Mouse (Mus musculus) mature B cell (primary cell): Measurements from ENCODE around the gene Atg2b.

Source experiments
- in situ Hi-C: fragments of 300-500 bp; cut with MboI; formaldehyde crosslinking; loops from 2 replicates; pipeline ENCODE4 v1.14.3; 2019

Gene Atg2b

GRCm38 (mm10) chr12:105685001-105685691, at the start of gene Atg2b:
TSS of gene Atg2b (minus strand) at chr12:105685211.
- in situ Hi-C loops = loop anchor here (10.0 kb wide), 1 partner anchor 100 kb away; the partner anchor contains the start of gene Papola

GRCm38 (mm10) chr12:105733370-105734159, 48.6 kb upstream of the Atg2b start:
- in situ Hi-C loops = no loop called here

- in situ Hi-C loops = no loop called here
These were observed 45.9 kb upstream of the Atg2b start for GRCm38 (mm10) chr12:105730851-105731460.

GRCm38 (mm10) chr12:105727964-105728363, 43.0 kb upstream of the Atg2b start:
- in situ Hi-C loops = no loop called here

GRCm38 (mm10) chr12:105727268-105727667, 42.3 kb upstream of the Atg2b start:
- in situ Hi-C loops = no loop called here

- in situ Hi-C loops = no loop called here
These were observed 40.7 kb upstream of the Atg2b start for GRCm38 (mm10) chr12:105725736-105726135.

GRCm38 (mm10) chr12:105724616-105725015, 39.6 kb upstream of the Atg2b start:
- in situ Hi-C loops = no loop called here

GRCm38 (mm10) chr12:105722657-105723056, 37.6 kb upstream of the Atg2b start:
- in situ Hi-C loops = no loop called here

- in situ Hi-C loops = no loop called here
These were observed 36.6 kb upstream of the Atg2b start for GRCm38 (mm10) chr12:105721452-105722132.

GRCm38 (mm10) chr12:105720196-105720595, 35.2 kb upstream of the Atg2b start:
- in situ Hi-C loops = no loop called here

- in situ Hi-C loops = no loop called here
These were observed 33.6 kb upstream of the Atg2b start for GRCm38 (mm10) chr12:105718616-105719015.

- in situ Hi-C loops = no loop called here
These were observed 20.9 kb upstream of the Atg2b start, which contains the start of gene Ak7 for GRCm38 (mm10) chr12:105705799-105706487. TSS of gene Ak7 (plus strand) at chr12:105705976.

GRCm38 (mm10) chr12:105700433-105700832, 15.4 kb upstream of the Atg2b start:
- in situ Hi-C loops = no loop called here

GRCm38 (mm10) chr12:105697104-105697780, 12.2 kb upstream of the Atg2b start:
- in situ Hi-C loops = no loop called here

- in situ Hi-C loops = no loop called here
These were observed 10.8 kb upstream of the Atg2b start for GRCm38 (mm10) chr12:105695848-105696247.

GRCm38 (mm10) chr12:105694021-105694420, 9.0 kb upstream of the Atg2b start:
- in situ Hi-C loops = no loop called here

- in situ Hi-C loops = loop anchor here (10.0 kb wide), 1 partner anchor 95 kb away; the partner anchor contains the start of gene Papola
These were observed 4.4 kb upstream of the Atg2b start for GRCm38 (mm10) chr12:105689435-105689834.

- in situ Hi-C loops = loop anchor here (10.0 kb wide), 1 partner anchor 96 kb away; the partner anchor contains the start of gene Papola
These were observed 3.5 kb upstream of the Atg2b start for GRCm38 (mm10) chr12:105688546-105688945.

- in situ Hi-C loops = loop anchor here (10.0 kb wide), 1 partner anchor 97 kb away; the partner anchor contains the start of gene Papola
These were observed 2.4 kb upstream of the Atg2b start for GRCm38 (mm10) chr12:105687416-105687815.

- in situ Hi-C loops = loop anchor here (10.0 kb wide), 1 partner anchor 98 kb away; the partner anchor contains the start of gene Papola
These were observed 1.8 kb upstream of the Atg2b start for GRCm38 (mm10) chr12:105686791-105687190.
